Mouse (Mus musculus) heart, postnatal 0 days (tissue): ENCODE measurements around the gene Dars2.

ENCODE experiments used
- CTCF ChIP-seq: IDR thresholded peaks from 2 replicates; pipeline ENCODE4 v1.5.1; 2016; ENCODE audit warnings: antibody characterized with exemption, control low read depth, low read depth
- EP300 ChIP-seq: IDR thresholded peaks from 2 replicates; pipeline ENCODE4 v1.6.1; 2016; ENCODE audit warnings: antibody characterized with exemption, low read depth

- no peak for TF ChIP-seq EP300
- no peak for TF ChIP-seq CTCF
Observed at GRCm38 (mm10) chr1:161114591-161114990, 44.1 kb upstream of the Dars2 start.
